Mouse (Mus musculus) mouse trophoblast stem cell (cell line): ENCODE results near the gene Ppp2r5a.

Experiments
- in situ Hi-C, 2 experiments: fragments of 300-500 bp; cut with MseI, MboI; formaldehyde crosslinking; loops; 2 replicates in 1 of 2; 3 replicates in 1 of 2; pipeline ENCODE4 v1.15.1; 2025

Gene Ppp2r5a

DNA sequence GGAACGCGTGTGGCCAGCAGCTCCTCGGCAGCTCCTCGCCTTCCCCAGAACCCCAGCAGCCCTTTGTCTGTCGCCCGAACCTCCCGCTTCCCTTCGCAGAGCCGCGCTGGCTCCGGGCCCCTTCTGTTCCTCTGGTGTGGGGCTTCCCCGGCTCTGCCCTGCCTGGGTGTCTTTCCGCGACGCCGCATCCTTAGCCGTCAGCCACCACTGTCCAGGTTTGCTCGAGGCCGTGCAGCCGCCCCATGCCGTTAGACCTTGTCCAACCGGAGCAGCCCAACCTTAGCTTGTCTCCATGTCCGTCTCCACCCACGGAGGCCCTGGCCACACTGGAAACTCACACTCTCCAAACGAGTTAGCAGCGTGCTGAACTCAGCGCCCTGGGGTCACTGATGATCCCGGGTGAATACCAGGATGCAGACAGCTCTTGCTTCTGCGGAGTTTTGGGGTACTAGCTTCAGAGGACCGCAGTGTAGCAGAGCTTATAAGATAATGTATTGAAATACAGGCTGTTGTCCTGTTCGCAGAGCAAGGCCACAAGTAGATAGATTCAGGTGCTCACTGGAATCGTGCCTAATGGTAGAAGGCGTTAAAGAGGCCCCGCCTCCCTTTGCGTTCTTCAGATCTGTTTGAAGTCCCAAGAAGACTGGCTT, 76.7 kb downstream of the Ppp2r5a start:
- in situ Hi-C loops, result no loop called here

DNA sequence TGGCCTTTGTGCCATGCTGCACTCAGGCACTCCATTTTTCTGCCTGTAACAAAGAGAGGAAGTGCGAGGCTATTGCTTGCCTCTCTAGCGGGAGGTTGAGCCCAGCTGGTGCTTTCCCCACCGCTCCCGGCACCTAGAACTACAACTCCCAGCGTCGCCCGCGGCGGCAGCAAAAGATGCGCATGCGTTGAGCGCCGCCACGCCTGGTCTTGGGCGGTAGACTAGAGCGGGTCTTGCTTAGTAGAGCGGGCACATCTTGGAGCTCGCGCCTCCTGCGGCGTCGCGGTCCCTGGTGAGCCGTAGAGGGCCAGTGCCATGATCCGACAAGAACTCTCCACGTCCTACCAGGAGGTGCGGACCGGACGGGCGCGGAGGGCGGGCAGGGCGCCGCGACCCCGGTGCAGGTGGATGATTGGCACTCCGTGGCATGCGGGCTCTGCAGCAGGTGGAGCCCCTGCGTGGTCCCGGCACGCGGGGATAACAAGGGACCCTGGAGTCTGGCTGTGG, 77.3 kb downstream of the Ppp2r5a start, which contains the start of gene Tmem206:
TSS of gene Tmem206 (plus strand) at position 187 of the 507 bp plus-strand sequence.
- in situ Hi-C loops, result no loop called here

DNA sequence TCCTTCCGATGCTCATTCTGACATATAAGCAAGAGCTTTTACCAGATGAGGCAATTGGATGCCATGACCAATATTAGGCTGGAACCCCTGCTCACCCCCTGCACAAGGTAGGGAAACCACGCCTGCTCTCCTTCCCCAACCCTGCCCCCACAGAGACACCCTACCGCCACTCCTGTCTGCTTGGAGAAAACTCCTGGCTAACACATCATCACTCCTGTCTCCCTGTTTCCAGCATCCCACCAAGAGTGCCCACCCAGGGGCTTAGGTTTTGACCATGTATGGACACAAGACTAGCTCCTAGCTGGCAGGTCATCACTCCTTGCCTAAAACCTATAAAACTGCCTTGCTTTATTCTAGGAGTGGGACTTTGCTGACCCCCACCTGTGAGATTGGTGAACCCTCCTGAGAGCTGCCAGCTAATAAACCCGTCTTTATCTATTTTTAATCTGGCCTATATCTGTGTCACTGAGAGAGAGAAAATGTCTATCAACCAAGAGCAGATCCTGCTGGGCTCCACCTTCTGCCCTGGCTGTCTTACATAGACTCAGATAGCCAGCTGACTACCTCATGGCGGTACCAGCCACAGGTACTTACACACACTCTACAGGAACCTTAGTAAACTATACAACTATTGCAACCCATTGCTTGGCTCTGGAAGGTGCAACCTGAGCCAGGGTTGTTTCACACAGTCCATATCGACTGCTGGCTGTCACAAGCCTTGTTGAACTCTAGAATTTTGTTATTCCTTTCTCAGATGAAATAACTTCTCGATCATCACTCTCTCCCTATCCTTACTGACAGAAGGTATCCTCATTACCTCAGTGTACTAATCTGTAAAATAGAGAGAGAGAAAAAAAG, 78.1 kb downstream of the Ppp2r5a start:
- in situ Hi-C loops, result no loop called here

GRCm38 (mm10) chr1:191323381-191323780, 79.7 kb downstream of the Ppp2r5a start:
- in situ Hi-C loops, result no loop called here

DNA sequence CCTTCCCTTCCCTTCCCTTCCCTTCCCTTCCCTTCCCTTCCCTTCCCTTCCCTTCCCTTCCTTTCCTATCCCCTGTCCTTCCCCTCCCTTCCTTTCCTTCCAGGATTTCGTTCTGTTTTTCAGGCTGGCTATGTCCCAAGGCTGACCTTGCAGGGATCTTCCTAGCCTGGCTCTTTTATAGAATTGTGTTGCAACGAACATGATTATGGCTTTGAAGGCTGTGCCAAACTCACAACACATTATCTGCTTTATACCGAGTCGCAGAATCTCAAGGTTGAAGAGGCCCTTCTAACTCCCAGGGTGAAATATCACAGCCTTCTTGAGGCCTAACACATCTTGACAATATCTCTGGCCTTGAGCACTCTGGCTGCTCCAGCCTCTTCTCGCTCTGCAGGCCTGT, 84.4 kb downstream of the Ppp2r5a start:
- in situ Hi-C loops, result no loop called here

GRCm38 (mm10) chr1:191317591-191318196, 85.4 kb downstream of the Ppp2r5a start, which contains the start of gene Nenf:
TSS of gene Nenf (minus strand) at chr1:191318194.
- in situ Hi-C loops, result no loop called here

DNA sequence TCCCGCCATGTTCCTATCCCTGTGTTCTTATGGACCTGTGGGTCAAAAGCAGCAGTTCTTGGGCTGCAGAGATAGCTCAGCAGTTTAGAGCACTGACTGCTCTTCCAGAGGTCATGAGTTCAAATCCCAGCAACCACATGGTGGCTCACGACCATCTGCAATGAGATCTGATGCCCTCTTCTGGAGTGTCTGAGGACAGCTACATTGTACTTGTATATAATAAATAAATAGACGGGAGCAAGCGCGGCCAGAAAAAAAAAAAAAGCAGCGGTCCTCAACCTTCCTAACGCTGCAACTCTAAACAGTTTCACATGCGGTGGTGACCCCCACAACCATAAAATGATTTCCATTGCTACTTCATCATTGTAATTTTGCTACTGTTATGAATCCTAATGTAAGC, 86.3 kb downstream of the Ppp2r5a start:
- in situ Hi-C loops, result no loop called here

DNA sequence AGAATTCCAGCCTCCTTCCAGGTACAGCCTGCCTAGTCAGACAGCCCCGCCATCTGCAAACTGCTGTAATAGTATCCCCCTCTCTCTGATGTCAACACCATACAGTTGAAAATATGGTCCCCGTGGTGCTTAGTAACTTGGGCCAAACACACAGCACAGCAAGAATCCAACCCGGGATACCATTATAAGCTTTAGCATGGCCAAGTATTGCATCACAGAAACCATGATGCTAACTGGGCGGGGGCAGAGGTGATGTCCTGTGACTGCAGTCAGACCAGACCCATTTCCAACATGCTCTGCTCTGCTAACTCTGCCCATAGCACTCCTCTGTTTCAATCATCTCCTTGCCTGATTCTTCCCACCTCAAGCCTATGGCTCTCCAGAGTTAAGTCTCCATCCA, 89.1 kb downstream of the Ppp2r5a start:
- in situ Hi-C loops, result no loop called here

- in situ Hi-C loops, result no loop called here
Measured at GRCm38 (mm10) chr1:191313158-191313557, 89.9 kb downstream of the Ppp2r5a start.

DNA sequence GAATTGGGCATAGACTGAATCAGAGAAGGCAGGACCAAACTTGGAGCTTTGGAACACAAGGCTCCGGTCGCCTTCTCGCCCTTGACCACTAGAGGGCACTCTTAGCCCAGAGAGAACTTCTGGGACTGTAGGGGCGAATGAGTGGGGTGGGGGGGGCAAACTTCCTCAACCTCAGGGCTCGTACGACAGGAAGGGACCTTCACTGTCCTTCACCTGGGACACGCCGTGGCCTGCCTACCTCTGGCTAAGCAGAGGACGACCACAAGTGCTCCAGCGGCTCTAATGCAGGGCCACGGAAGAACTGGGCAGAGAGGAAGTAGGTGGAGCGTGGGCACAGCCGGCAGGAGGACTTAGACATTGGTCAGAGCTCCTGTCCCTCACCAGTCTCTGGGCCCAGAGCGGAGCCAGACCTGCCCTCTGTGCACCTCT, 90.5 kb downstream of the Ppp2r5a start:
- in situ Hi-C loops, result no loop called here

- in situ Hi-C loops, result no loop called here
Measured at GRCm38 (mm10) chr1:191311296-191311898, 91.7 kb downstream of the Ppp2r5a start.

DNA sequence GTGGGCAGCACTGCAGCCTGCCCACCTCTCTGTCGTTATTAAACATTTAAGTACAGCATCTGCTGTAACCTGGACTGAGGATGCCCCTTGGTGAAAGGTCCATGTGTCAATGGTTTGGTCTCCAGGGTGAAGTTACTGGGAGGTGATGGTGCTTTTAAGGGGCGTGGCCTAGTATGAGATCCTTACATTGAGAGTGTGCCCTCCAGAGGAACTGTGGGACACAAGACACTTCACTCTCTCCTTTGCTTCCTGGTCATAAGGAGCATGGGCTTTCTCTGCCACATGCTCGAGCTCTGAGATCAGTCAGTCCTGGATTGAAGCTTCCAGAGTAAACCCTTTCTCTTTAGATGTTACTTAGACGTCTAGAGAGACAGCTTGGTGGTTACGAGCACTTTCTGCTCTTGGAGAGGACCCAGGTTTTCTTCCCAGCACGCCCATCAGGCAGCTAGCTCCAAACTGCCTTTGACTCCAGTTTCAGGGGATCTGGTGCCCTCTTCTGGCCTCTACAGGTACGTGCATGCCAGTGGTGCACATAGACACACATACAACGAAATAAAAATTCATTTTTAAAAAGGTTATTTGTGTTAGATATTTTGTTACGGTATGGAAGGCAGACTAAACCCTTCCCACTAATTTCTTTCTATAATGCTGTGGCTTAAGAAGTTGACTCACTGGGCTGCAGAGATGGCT, 95.2 kb downstream of the Ppp2r5a start:
- in situ Hi-C loops, result no loop called here

- in situ Hi-C loops, result no loop called here
Measured at GRCm38 (mm10) chr1:191306316-191306715, 96.8 kb downstream of the Ppp2r5a start.

DNA sequence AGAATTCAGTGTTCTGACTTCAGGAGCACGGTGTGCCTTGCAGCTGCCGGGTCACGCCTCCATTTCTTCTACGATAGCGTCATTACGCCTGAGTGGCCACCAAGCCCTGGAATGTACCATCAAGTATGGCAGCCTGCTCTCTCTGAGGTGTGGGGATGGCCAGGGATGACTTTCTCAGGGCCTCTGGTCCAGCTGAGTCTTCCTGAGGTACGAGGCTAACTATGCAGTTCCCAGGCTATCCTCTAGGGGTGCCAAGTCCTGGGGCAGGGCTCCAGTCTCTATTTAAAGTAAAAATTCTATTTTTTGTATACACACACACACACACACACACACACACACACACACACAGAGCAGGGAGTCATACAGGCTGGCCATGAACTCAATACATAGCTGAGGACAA, 97.5 kb downstream of the Ppp2r5a start:
- in situ Hi-C loops, result no loop called here

GRCm38 (mm10) chr1:191304216-191304615, 98.9 kb downstream of the Ppp2r5a start:
- in situ Hi-C loops, result no loop called here

GRCm38 (mm10) chr1:191303736-191304135, 99.3 kb downstream of the Ppp2r5a start:
- in situ Hi-C loops, result no loop called here
